Mouse (Mus musculus): ENCODE results near the gene Gm10271.

DNA sequence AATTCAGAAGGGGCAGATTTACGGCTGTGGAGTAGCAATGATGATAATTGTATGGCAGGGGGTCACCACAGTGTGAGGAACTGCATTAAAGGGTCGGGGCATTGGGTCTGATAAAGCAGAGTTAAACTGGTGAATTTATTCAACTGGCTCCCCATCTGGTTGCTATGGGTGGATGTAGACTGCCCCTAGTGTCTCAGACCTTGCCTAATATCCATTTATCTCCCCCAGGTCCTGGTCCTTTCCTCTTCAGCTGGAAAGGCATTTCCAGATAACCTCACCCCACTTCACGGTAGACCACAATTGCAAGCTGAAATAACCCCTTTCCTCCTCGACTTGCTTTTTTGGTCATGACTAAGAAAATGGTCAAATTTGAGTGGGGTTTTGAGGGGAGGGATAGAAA lies 5.0 kb upstream of the Gm10271 start:
- TF ChIP-seq CTCF (conservative IDR thresholded peaks at IDR 0.05; ENCODE audit: low read length) (no peak), POU5F1 (IDR thresholded peaks at IDR 0.05; ENCODE audit: borderline replicate concordance, low read length) (no peak)

Data from E14TG2a.4 (cell line).